Mouse (Mus musculus) gastrocnemius, postnatal 36 days (tissue): ENCODE data around the gene Aldh3b1. TPM values are rescaled to one million over a fixed set of nuclear protein-coding genes. Genes with fewer than 3 reads are reported as not detected.
"Not testable (repeated sequence)": the region's sequence is repeated elsewhere in the genome, so short reads cannot be mapped to it uniquely, and the experiment has no call there.

ENCODE experiments used
- DNase-seq, 2 experiments: peaks; one replicate each; pipeline ENCODE4 v3.0.0; 2022
- intact Hi-C: fragments of 180-260 bp; cut with DNase I; formaldehyde crosslinking; loops from one replicate; pipeline ENCODE4 v1.15.1; 2025
- long read RNA-seq, 2 experiments: library from polyadenylated mRNA; stranded (forward); transcript quantifications; one replicate each; pipeline ENCODE4 v2.0.0; 2021
- total RNA-seq, 2 experiments: library from RNA; stranded (reverse); gene quantifications; 2 replicates each; pipeline ENCODE4 v1.2.3; 2021

Aldh3b1 gene
- total RNA-seq, result 1 to 10 TPM in 1 of 2 experiments, under 1 TPM in 1; 0.92 to 1.6 TPM
- long read RNA-seq, experiment 1, partial matches to known transcripts, result 0 of 2 reads
- long read RNA-seq, experiment 1, other reads (novel, unspliced or antisense), result 1 of 2 reads
- long read RNA-seq, experiment 2, partial matches to known transcripts, result 0 of 2 reads
- long read RNA-seq, experiment 2, other reads (novel, unspliced or antisense), result 0 of 2 reads

DNA sequence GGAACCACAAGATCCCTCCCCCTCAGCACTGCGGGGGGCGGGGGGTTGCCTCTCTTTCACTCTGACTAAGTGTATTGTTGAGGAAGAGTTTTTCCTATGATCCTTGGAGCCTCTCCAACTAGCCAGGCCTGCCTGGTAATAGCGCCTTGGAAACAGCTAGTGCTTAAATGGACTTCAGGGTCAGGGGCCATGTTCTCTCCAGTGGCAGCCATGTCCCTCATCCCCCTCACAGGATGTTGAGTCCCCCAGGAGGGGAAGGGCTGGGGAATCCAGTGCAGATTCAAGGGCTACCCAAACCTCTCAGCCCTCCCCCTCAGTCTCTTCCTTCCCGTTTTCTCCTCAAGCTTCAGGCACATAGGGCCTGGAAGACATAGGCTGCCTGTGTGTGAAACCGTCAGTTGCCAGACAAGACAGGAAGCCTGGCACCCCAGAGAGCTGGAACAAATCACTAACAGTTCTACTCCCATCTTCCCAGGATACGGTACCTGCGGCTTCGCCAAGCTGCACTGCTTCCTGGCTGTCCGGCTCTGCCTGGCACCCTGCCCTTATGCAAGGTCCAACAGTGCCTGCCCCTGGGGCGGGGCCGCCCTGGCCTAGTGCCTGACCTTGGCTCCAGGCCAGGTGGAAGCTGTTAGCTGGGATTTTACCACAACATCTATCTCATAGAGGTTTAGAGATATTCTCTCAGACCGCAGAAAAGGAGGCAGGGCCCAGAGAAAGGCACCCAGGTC lies at the start of gene Aldh3b1:
Gene Aldh3b1 (minus strand): TSS at position 598 of the 731 bp plus-strand sequence.
- intact Hi-C loops, result no loop called here
- DNase-seq, result peak; percentile 90 to 94

DNA sequence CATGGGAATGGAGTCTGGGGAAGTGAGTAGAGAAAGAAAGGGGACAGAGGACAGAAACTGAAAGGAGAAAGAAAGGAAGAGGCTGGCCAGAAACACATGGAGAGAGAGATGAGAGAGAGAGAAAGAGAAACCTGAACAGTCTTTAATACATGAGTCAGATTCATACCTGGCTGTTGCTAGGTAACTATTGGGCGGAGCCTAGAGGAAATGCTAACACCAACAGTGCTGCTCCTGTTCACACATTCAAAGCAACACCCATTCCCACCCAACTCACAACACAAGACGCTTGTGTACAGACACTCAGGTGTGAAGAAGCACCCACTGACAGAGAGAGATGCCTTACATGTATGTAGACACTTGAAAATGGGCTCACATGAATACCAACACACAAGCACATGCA lies 46.3 kb upstream of the Aldh3b1 start:
- DNase-seq, result no peak
- intact Hi-C loops, result no loop called here

DNA sequence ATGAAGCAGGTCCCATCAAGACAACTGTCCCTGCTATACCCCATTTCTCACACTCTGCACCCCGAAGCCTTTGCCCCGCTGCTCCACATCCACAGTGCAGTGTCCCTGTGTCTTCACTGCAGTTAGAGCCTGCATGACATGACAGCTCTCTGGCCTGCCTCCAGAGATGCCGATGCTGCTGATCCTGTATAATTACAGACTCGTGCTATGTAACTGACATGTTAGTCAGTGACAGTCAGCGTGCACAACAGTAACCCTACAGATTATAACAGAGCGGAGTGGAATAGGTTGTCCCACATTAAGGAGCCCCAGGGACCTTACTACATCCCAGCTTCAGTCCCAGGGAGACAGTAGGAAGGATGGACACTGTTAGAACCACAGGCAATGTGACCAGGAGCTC lies 45.0 kb upstream of the Aldh3b1 start:
- intact Hi-C loops, DNase-seq: not testable (repeated sequence)

DNA sequence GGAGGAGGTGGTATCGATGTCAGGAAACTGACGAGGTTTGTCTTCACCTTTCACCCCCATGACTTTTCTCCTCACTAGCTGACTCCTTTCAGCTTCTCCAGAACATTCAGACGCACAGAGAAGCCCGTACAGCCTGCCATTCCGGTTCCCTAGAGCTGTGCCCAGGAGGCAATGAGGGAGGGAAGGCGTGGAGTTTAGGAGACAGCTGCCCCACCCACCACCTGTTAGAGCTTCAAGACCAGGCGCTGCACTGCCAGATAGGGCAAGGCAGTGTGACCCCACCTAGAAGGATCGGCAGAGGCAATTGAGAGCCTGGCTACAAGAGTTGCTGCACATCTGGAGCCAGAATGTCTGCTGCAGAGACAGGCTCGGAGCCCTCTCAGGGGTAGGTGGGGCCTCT lies 42.6 kb upstream of the Aldh3b1 start, which contains the start of gene Aldh3b2:
Gene Aldh3b2 (plus strand): TSS at position 100 of the 400 bp plus-strand sequence.
- DNase-seq, result no peak
- intact Hi-C loops, result no loop called here

GRCm38 (mm10) chr19:3967258-3967657 lies 37.6 kb upstream of the Aldh3b1 start:
- no peak for DNase-seq
- intact Hi-C loops, result no loop called here

GRCm38 (mm10) chr19:3966330-3967075 lies 36.9 kb upstream of the Aldh3b1 start:
- DNase-seq, result no peak
- intact Hi-C loops, result no loop called here

DNA sequence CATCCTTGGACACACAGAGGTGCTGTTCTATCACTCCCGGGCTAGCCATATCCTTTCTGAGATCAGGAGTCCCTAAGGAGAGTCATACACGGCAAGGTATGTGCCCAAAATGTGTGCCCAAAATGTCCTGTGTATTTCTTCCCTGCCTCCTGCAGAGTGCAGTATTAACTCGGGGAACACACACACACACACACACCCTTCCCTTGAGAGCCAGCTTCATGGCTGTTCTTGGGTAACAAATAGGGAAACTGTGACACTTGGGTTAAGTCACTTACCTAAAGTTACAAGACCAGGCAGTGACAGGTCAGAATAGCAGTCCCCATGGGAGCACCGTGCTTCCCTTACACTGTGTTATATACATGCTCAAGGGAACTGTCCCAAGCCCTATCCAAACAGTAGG lies 34.4 kb upstream of the Aldh3b1 start:
- intact Hi-C loops, result no loop called here
- no peak for DNase-seq

- intact Hi-C loops, result no loop called here
- DNase-seq, result no peak
Measured at GRCm38 (mm10) chr19:3962469-3962868, 32.9 kb upstream of the Aldh3b1 start.

DNA sequence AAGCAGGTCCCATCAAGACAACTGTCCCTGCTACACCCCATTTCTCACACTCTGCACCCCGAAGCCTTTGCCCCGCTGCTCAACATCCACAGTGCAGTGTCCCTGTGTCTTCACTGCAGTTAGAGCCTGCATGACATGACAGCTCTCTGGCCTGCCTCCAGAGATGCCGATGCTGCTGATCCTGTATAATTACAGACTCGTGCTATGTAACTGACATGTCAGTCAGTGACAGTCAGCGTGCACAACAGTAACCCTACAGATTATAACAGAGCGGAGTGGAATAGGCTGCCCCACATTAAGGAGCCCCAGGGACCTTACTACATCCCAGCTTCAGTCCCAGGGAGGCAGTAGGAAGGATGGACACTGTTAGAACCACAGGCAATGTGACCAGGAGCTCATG lies 32.2 kb upstream of the Aldh3b1 start:
- intact Hi-C loops, DNase-seq: not testable (repeated sequence)

GRCm38 (mm10) chr19:3960211-3960610 lies 30.6 kb upstream of the Aldh3b1 start:
- intact Hi-C loops, result no loop called here
- no peak for DNase-seq

GRCm38 (mm10) chr19:3959030-3959429 lies 29.4 kb upstream of the Aldh3b1 start:
- intact Hi-C loops, result no loop called here
- DNase-seq, result no peak

DNA sequence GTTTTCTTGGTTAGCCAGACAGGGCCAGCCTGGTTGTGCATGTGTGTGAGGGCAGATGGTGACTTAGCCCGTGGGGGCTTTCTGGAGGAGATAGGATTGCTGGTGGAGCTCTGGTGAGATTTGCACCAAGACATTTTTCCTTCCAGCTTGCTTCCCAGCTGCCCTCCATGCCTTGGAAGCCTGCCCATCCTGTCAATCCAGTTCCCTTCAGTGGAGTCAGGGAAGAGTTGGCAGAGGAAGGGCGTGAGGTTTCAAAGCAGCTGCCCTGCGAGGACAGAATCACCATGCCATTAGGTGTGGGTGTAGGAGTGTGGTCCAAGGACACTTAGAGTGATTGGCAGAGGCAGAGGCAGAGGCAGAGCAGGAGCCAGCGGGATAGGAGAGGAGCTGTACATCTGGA lies 28.9 kb upstream of the Aldh3b1 start, which contains the start of gene Aldh3b3:
Gene Aldh3b3 (plus strand): TSS at position 176 of the 400 bp plus-strand sequence.
- intact Hi-C loops, result no loop called here
- no peak for DNase-seq

GRCm38 (mm10) chr19:3957296-3958036 lies 27.9 kb upstream of the Aldh3b1 start:
- DNase-seq, intact Hi-C loops: not testable (repeated sequence)

DNA sequence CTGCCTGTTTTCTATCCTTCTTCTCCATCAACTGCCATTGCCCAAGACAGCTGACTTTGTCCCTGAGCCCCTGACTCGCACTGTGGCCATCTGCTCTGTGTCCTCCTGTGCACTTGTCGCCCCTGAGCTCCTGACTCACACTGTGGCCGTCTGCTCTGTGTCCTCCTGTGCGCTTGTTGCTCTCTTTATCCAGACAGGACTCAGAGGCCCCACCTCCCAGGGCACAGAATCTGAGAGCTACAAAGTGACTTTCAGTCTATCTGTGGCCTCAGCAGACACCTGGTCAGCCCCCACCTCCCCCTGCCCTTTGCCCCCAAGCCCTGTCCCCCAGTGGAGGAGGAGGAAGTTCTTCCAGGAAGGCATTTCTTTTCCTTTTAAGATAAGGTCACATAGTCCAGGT lies 26.2 kb upstream of the Aldh3b1 start:
- intact Hi-C loops, result no loop called here
- DNase-seq, result no peak

DNA sequence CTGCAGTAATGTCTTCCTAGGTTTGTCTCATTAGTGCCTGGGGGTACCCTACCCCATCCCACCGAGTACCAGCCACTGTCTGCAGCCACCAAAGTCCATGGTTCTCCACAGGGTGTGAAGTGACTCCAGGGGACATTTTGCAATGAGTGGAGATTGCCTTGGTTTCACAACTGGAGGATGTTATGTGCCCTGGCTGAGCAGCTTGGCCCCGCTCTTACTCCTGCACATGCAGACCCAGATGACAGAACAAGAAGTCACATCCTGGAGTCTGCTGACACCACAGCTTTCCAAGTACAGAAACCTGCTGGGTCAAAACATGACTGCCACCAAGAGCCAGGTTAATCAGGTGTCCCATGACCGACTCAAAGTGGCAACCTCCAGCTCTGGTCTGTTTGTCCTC lies 25.4 kb upstream of the Aldh3b1 start:
- no peak for DNase-seq
- intact Hi-C loops, result no loop called here

DNA sequence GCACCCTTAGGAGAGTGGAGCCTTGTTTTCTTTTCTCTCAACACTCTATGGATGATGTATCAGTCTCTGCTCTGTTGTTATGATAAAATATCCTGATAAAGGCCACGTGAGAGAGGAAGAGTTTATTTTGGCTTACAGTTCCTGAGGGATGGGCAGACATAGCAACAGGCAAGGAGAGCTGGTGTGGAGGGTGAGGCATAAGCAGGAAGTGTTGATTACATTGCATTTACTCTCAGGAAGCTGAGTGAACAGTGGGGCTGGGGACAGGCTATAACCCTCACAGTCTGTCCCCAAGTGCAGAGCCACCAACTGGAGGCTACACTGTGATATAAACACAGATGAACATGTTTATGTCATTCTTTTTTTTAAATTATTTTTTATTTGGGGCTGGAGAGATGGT lies 22.5 kb upstream of the Aldh3b1 start:
- DNase-seq, result no peak
- intact Hi-C loops, result no loop called here

- intact Hi-C loops, result no loop called here
- DNase-seq, result no peak
Measured at GRCm38 (mm10) chr19:3951461-3951860, 21.9 kb upstream of the Aldh3b1 start.

- no peak for DNase-seq
- intact Hi-C loops, result no loop called here
Measured at GRCm38 (mm10) chr19:3950331-3950730, 20.7 kb upstream of the Aldh3b1 start.

GRCm38 (mm10) chr19:3948546-3948945 lies 18.9 kb upstream of the Aldh3b1 start:
- no peak for DNase-seq
- intact Hi-C loops, result loop anchor here (5.0 kb wide), 1 partner anchor 34 kb away; no protein-coding TSS in a partner anchor

GRCm38 (mm10) chr19:3947813-3948212 lies 18.2 kb upstream of the Aldh3b1 start:
- intact Hi-C loops, result loop anchor here (1.0 to 5.0 kb wide), 2 partner anchors 34 to 65 kb away; no protein-coding TSS in a partner anchor
- no peak for DNase-seq
